Mouse (Mus musculus) heart, embryonic 13.5 days (tissue): ENCODE results near the gene Rnaseh2b. TPM values are rescaled to one million over a fixed set of nuclear protein-coding genes. Genes with fewer than 3 reads are reported as not detected.
A peak's percentile ranks its signal among the peaks of the same experiment; 100 is the strongest.

ENCODE experiments used
- ATAC-seq: fragments of 200-750 bp; cut with Nextera tagmentation; 2 replicates; pipeline ENCODE4 v1.8.0; 2017; ENCODE audit warnings: moderate TSS enrichment; ENCODE audit not compliant: insufficient number of reproducible peaks, low FRiP score, low TSS enrichment; ENCODE audit errors: extremely low read depth
- H3K27ac ChIP-seq: fragments of 300-500 bp; sonication (generic); replicated peaks from 2 replicates; pipeline ENCODE4 v1.5.1; 2015; ENCODE audit warnings: moderate library complexity, mild to moderate bottlenecking, inconsistent platforms
- H3K27me3 ChIP-seq: fragments of 300-500 bp; sonication (generic); replicated peaks from 2 replicates; pipeline ENCODE4 v1.6.1; 2015; ENCODE audit warnings: mild to moderate bottlenecking, inconsistent platforms
- H3K36me3 ChIP-seq: fragments of 300-500 bp; sonication (generic); 2 replicates; pipeline ENCODE4 v1.6.1; 2015; ENCODE audit warnings: mild to moderate bottlenecking, inconsistent platforms
- H3K4me1 ChIP-seq: fragments of 300-500 bp; sonication (generic); 2 replicates; pipeline ENCODE4 v1.6.1; 2015; ENCODE audit warnings: inconsistent platforms
- H3K4me2 ChIP-seq: fragments of 300-500 bp; sonication (generic); 2 replicates; pipeline ENCODE4 v1.6.1; 2015; ENCODE audit warnings: inconsistent platforms, mild to moderate bottlenecking, moderate library complexity
- H3K4me3 ChIP-seq: fragments of 300-500 bp; sonication (generic); 2 replicates; pipeline ENCODE4 v1.5.1; 2015; ENCODE audit warnings: moderate library complexity, mild to moderate bottlenecking, inconsistent platforms
- H3K9ac ChIP-seq: fragments of 300-500 bp; sonication (generic); 2 replicates; pipeline ENCODE4 v1.6.1; 2015; ENCODE audit warnings: inconsistent platforms, mild to moderate bottlenecking, moderate library complexity
- H3K9me3 ChIP-seq: fragments of 300-500 bp; sonication (generic); 2 replicates; pipeline ENCODE4 v1.6.1; 2016; ENCODE audit warnings: inconsistent platforms
- WGBS: fragments of 180-500 bp; shearing (Covaris S2); methylation state at CpG from one replicate; pipeline ENCODE4 v1.1.7; 2015; ENCODE audit warnings: mixed read lengths; 5-methylcytosine and 5-hydroxymethylcytosine counted together
- polyA plus RNA-seq: library from polyadenylated mRNA; unstranded; fragments of >200 nt; fragmentation: Nextera tagmentation; extraction: Ambion mirVana; gene quantifications from 2 replicates; pipeline ENCODE4 v1.2.1, GENCODE M21; 2015

The Rnaseh2b gene
- 53.4 and 59.4 TPM in 2 replicates for polyA plus RNA-seq

GRCm38 (mm10) chr14:62292488-62293339 lies at the start of gene Rnaseh2b, which contains the start of gene Dleu7:
Rnaseh2b (plus strand) TSS chr14:62292589.
Dleu7 (minus strand) TSS chr14:62293047.
- Histone ChIP-seq H3K36me3 (no peaks in the 10 kb centered on the region), H3K9me3 (no peaks in the 10 kb centered on the region), H3K27me3 (peaks cover 5% of the 10 kb centered on the region; the same call in 1 of the 2 replicates), H3K4me3 (peak within 1 kb of the TSS; percentile 58), H3K4me1 (peaks cover 10% of the 10 kb centered on the region), H3K27ac (no peak within 1 kb of the TSS), H3K9ac (peak within 1 kb of the TSS; percentile 81), H3K4me2 (peak within 1 kb of the TSS; percentile 97)
- 2% methylated on average over 57 of the region's 60 CpGs for WGBS
- no peak for ATAC-seq

GRCm38 (mm10) chr14:62243530-62243929 lies 48.9 kb upstream of the Rnaseh2b start:
- Histone ChIP-seq H3K27me3 (no peaks in the 10 kb centered on the region), H3K4me1 (peaks cover 18% of the 10 kb centered on the region), H3K9me3 (no peaks in the 10 kb centered on the region), H3K27ac (no peak overlapping the region), H3K9ac (no peak overlapping the region), H3K4me2 (no peak overlapping the region), H3K4me3 (no peak overlapping the region), H3K36me3 (no peaks in the 10 kb centered on the region)
- ATAC-seq, result no peak
- 34% methylated on average over 2 of the region's 2 CpGs for WGBS

DNA sequence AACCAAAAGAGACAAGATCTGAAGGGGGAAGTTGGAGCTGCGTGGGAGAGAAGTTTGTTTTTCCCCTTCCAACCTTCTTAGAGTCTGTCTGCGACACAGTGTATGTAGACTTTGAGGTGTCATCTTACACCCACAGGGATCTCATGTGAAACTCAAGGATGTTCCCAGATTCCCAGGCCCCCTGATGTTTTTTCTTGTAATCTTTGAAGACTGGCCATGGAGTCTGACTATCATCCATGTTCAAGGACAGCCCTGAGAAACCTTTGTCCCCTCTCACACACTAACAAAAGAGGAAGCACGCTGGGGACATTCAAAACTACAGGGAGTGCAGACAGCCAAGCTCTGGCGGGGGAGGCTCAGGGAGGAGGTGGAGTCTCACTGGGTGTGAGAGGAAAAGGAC lies 46.8 kb upstream of the Rnaseh2b start:
- no peaks in the 10 kb centered on the region for H3K27me3 ChIP-seq
- no peak overlapping the region for H3K9ac ChIP-seq
- H3K9me3 ChIP-seq, result no peaks in the 10 kb centered on the region
- ATAC-seq, result no peak
- peaks cover 18% of the 10 kb centered on the region for H3K4me1 ChIP-seq
- H3K4me3 ChIP-seq, result no peak overlapping the region
- H3K36me3 ChIP-seq, result no peaks in the 10 kb centered on the region
- H3K4me2 ChIP-seq, result no peak overlapping the region
- no peak overlapping the region for H3K27ac ChIP-seq
- 25% methylated on average over 4 of the region's 4 CpGs for WGBS

DNA sequence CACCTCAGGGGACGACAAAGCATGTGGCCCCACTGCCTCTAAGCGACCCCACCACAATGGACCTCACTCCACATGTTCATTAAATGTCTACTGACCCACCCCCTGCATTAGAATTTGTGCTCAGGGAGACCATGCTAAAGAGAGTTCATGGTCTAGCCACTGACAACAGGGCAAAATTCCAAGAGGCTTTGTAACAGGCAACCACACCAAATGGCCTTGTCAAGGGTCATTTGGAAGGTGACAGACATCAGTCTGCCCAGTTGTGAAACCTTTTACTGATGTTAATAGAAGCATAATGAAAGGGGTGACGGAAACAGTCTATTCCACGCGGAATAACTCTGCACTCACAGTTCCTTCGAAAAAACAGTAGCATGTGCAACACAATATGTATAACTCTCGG lies 44.0 kb upstream of the Rnaseh2b start:
- no peak for ATAC-seq
- Histone ChIP-seq H3K9ac (no peak overlapping the region), H3K4me1 (peaks cover 16% of the 10 kb centered on the region), H3K9me3 (no peaks in the 10 kb centered on the region), H3K27ac (no peak overlapping the region), H3K4me3 (no peak overlapping the region), H3K27me3 (no peaks in the 10 kb centered on the region), H3K4me2 (no peak overlapping the region), H3K36me3 (no peaks in the 10 kb centered on the region)
- 77% methylated on average over 7 of the region's 7 CpGs for WGBS

- Histone ChIP-seq H3K4me3 (no peak overlapping the region), H3K4me2 (no peak overlapping the region), H3K27ac (no peak overlapping the region), H3K9me3 (no peaks in the 10 kb centered on the region), H3K36me3 (no peaks in the 10 kb centered on the region), H3K9ac (no peak overlapping the region), H3K27me3 (no peaks in the 10 kb centered on the region), H3K4me1 (peaks cover 12% of the 10 kb centered on the region)
- ATAC-seq, result no peak
- WGBS, result 74% methylated on average over 10 of the region's 10 CpGs
These were observed 43.6 kb upstream of the Rnaseh2b start for GRCm38 (mm10) chr14:62248796-62249195.

- Histone ChIP-seq H3K4me1 (peaks cover 8% of the 10 kb centered on the region), H3K36me3 (no peaks in the 10 kb centered on the region), H3K9me3 (no peaks in the 10 kb centered on the region), H3K9ac (no peak overlapping the region), H3K4me3 (no peak overlapping the region), H3K27ac (no peak overlapping the region), H3K27me3 (no peaks in the 10 kb centered on the region), H3K4me2 (no peak overlapping the region)
- ATAC-seq, result no peak
- 79% methylated on average over 2 of the region's 2 CpGs for WGBS
These were observed 43.1 kb upstream of the Rnaseh2b start for GRCm38 (mm10) chr14:62249251-62249650.

DNA sequence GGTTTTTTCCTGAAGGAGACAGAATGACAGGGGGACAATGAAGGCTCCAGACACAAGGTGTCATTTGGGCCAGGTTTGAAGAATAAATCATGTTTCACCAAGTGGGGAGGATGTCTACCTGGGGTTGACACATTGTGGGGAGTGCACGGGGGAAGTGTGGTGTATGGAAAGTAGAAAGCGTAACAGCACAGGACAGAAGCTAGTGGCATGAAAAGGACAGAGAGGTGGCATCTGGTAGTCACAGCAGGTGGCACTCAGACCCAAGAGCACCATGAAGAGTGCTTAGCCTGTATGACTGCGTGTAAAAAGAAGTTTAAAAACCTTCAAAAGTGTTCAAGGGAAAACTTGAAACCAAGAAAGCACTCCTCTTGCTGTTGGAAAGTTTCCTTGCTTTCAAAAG lies 42.3 kb upstream of the Rnaseh2b start:
- H3K9me3 ChIP-seq, result no peaks in the 10 kb centered on the region
- H3K4me2 ChIP-seq, result no peak overlapping the region
- no peak for ATAC-seq
- no peaks in the 10 kb centered on the region for H3K27me3 ChIP-seq
- no peaks in the 10 kb centered on the region for H3K36me3 ChIP-seq
- no peak overlapping the region for H3K27ac ChIP-seq
- no peak overlapping the region for H3K9ac ChIP-seq
- WGBS, result 79% methylated on average over 3 of the region's 3 CpGs
- peaks cover 8% of the 10 kb centered on the region; the same call in 1 of the 2 replicates for H3K4me1 ChIP-seq
- no peak overlapping the region for H3K4me3 ChIP-seq

DNA sequence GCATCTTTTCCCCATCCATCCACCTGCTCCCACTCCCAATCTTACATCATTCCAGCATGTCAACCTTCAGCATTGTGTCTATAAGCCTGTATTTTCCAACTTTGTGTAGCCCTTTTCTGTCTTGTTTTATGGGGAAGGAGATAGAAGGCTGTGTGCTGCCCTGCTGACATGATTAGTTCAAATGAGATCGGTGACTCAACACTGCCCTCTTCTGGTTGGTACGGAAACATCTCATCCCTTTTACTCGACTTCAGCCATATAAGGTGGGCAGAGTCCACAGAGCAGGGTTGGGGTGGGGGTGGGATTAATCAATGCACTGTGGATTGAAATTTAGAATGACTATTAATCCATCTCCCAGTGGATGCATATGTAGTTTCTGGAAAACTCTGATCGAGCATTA lies 40.4 kb upstream of the Rnaseh2b start:
- no peak for ATAC-seq

DNA sequence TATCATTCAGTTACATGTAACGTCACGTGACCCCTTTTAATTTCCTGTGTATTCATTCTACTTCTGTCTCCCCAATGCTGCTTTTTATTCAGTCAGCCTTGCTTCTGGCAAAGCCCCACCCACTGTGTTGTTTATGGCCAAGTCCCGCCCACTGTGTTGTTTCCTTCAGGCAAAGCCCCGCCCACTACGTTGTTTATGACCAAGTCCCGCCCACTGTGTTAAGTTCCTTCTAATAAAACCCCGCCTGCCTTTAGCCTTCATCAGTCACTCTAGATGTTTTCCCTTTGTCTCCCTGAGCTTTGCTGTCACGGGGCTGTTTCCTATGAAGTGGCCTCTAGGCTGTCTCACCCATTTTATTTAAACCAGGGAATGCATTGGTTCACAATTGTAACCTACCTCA lies 38.0 kb upstream of the Rnaseh2b start:
- no peak overlapping the region for H3K4me3 ChIP-seq
- peaks cover 20% of the 10 kb centered on the region for H3K4me1 ChIP-seq
- no peak for ATAC-seq
- H3K9ac ChIP-seq, result no peak overlapping the region
- no peak overlapping the region for H3K4me2 ChIP-seq
- H3K36me3 ChIP-seq, result no peaks in the 10 kb centered on the region
- no peaks in the 10 kb centered on the region for H3K27me3 ChIP-seq
- 63% methylated on average over 8 of the region's 8 CpGs for WGBS
- no peak overlapping the region for H3K27ac ChIP-seq
- H3K9me3 ChIP-seq, result no peaks in the 10 kb centered on the region

More for the DNA sequence above, 40.4 kb upstream of the Rnaseh2b start:
- no peaks in the 10 kb centered on the region for H3K9me3 ChIP-seq
- H3K36me3 ChIP-seq, result no peaks in the 10 kb centered on the region
- WGBS, result 8% methylated on average over 4 of the region's 4 CpGs
- H3K4me2 ChIP-seq, result no peak overlapping the region
- H3K4me1 ChIP-seq, result 0 out of 2 replicates have a peak, but pooled peaks cover 3% of the 10 kb centered on the region
- H3K27me3 ChIP-seq, result no peaks in the 10 kb centered on the region
- no peak overlapping the region for H3K9ac ChIP-seq
- no peak overlapping the region for H3K4me3 ChIP-seq
- no peak overlapping the region for H3K27ac ChIP-seq

DNA sequence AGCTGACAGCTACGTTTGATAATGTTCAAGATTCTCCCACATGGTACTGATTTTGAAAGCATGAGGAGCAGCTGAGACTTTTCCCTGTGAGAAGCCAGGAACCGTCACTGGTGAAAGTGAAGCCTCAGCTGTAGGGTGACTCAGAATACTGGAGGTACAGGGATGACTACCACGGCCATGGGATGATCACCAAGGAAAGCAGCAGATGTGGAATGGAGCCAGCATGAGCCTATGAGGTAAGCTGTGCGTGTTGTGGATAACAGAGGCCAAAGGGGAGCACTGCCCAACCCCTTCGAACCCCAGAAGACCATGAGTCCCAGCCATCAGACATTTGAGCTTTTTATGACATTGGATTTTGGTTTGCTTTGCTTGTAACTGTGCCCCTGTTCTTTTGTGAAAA lies 36.3 kb upstream of the Rnaseh2b start:
- H3K36me3 ChIP-seq, result no peaks in the 10 kb centered on the region
- no peak overlapping the region for H3K4me3 ChIP-seq
- H3K9me3 ChIP-seq, result no peaks in the 10 kb centered on the region
- H3K9ac ChIP-seq, result no peak overlapping the region
- no peak overlapping the region for H3K27ac ChIP-seq
- ATAC-seq, result no peak
- 70% methylated on average over 5 of the region's 5 CpGs for WGBS
- peaks cover 35% of the 10 kb centered on the region for H3K4me1 ChIP-seq
- no peak overlapping the region for H3K4me2 ChIP-seq
- no peaks in the 10 kb centered on the region for H3K27me3 ChIP-seq

DNA sequence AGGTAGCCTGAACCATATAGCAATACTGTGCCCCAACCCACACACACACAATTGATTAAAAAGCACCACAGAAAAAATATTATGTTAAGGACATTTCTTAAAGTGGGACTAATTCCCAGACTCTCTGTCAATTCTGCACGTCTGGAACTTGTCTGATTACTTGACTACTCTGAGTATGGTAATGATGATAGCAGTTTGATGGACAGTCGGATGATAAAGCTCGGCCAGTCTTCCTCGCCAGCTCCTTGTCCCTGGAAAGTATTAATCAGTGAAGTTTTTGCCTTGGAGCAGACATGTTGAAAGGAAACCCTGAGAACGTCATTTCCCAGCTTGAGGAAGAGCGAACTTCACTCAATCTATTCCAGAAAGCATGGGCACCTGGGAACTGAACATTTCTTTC lies 34.3 kb upstream of the Rnaseh2b start:
- Histone ChIP-seq H3K27ac (peak overlapping the region; percentile 77), H3K4me2 (no peak overlapping the region), H3K9ac (no peak overlapping the region), H3K4me1 (peaks cover 35% of the 10 kb centered on the region), H3K36me3 (no peaks in the 10 kb centered on the region), H3K27me3 (no peaks in the 10 kb centered on the region), H3K9me3 (no peaks in the 10 kb centered on the region), H3K4me3 (no peak overlapping the region)
- 16% methylated on average over 6 of the region's 6 CpGs for WGBS
- no peak for ATAC-seq
